Mouse (Mus musculus): ENCODE data around the gene Mtnr1b.
"Not testable (repeated sequence)": the region's sequence is repeated elsewhere in the genome, so short reads cannot be mapped to it uniquely, and the experiment has no call there.

Mtnr1b gene

GRCm38 (mm10) chr9:15874506-15875160 lies at the start of gene Mtnr1b:
Mtnr1b (minus strand) TSS chr9:15874556.
- no peak for DNase-seq

GRCm38 (mm10) chr9:15920271-15920670 lies 45.9 kb upstream of the Mtnr1b start:
- no peak for DNase-seq

- no peak for DNase-seq
These were observed 45.1 kb upstream of the Mtnr1b start for GRCm38 (mm10) chr9:15919373-15920005.

- DNase-seq = no peak
These were observed 42.2 kb upstream of the Mtnr1b start for GRCm38 (mm10) chr9:15916600-15916999.

GRCm38 (mm10) chr9:15912735-15913134 lies 38.4 kb upstream of the Mtnr1b start:
- no peak for DNase-seq

- no peak for DNase-seq
These were observed 35.2 kb upstream of the Mtnr1b start for GRCm38 (mm10) chr9:15909397-15910113.

- no peak for DNase-seq
These were observed 29.8 kb upstream of the Mtnr1b start for GRCm38 (mm10) chr9:15903948-15904750.

- DNase-seq = no peak
These were observed 23.8 kb upstream of the Mtnr1b start for GRCm38 (mm10) chr9:15898112-15898511.

GRCm38 (mm10) chr9:15886756-15887155 lies 12.4 kb upstream of the Mtnr1b start:
- no peak for DNase-seq

GRCm38 (mm10) chr9:15880754-15881153 lies 6.4 kb upstream of the Mtnr1b start:
- DNase-seq = no peak

GRCm38 (mm10) chr9:15880160-15880603 lies 5.8 kb upstream of the Mtnr1b start:
- DNase-seq = peak; percentile 10

GRCm38 (mm10) chr9:15870013-15870412 lies 4.3 kb downstream of the Mtnr1b start:
- DNase-seq = no peak

- DNase-seq = no peak
These were observed 4.9 kb downstream of the Mtnr1b start for GRCm38 (mm10) chr9:15869456-15869855.

GRCm38 (mm10) chr9:15866280-15867072 lies 7.9 kb downstream of the Mtnr1b start:
- DNase-seq = no peak

- no peak for DNase-seq
These were observed 13.0 kb downstream of the Mtnr1b start for GRCm38 (mm10) chr9:15861402-15861801.

GRCm38 (mm10) chr9:15850749-15851148 lies 23.6 kb downstream of the Mtnr1b start:
- DNase-seq = no peak

- DNase-seq = no peak
These were observed 29.0 kb downstream of the Mtnr1b start for GRCm38 (mm10) chr9:15845390-15845789.

GRCm38 (mm10) chr9:15844936-15845335 lies 29.4 kb downstream of the Mtnr1b start:
- DNase-seq = not testable (repeated sequence)

- DNase-seq = no peak
These were observed 61.1 kb downstream of the Mtnr1b start for GRCm38 (mm10) chr9:15813002-15813911.

GRCm38 (mm10) chr9:15804296-15804695 lies 70.1 kb downstream of the Mtnr1b start:
- no peak for DNase-seq

- no peak for DNase-seq
These were observed 71.8 kb downstream of the Mtnr1b start for GRCm38 (mm10) chr9:15802413-15803027.

Data from lung, postnatal 14 days (tissue).